ENCODE assay signal across 8 mouse cellular contexts in the genomic region with DNA sequence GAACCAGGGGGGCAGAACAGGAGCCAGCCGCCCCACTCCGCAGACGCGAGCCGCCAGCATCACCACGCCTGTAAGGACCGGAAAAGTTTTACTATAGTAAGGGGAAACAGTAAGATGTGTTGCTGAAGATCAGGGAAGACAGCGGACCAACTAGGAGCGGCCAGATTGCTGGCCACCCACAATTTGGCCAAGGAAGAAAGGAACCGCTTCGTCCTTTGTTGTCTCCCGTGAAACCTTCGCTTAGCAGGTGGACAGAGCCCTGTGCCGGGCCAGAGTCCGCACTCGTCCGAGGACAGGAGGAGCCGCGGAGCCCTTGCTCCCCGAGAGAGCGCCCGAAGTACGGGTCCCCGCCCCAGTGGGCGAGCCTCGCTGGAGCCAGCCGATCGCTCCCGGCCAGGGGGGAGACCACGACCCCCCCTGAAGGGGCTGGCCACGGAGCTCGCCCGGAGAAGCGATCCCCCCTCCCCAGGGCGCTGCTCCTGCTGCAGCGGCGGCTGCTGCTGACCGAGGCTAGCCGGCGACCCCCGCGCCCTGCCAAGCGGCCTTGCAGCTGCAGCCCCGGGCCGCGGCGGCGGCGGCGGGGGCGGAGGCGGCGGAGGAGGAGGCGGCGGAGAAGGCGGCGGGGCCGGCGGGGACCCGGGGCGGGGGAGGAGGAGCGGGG. TPM values are rescaled to one million over a fixed set of nuclear protein-coding genes. Genes with fewer than 3 reads are reported as not detected.
DNase-seq lines count a peak whose midpoint lies in the region; ATAC-seq and TF ChIP-seq lines count a peak whose summit lies in the region.

No protein-coding gene starts in this region.

- no peaks in the 10 kb centered on the region for H3K9me3 ChIP-seq in heart, embryonic 14.5 days (ENCODE audit: control insufficient read depth, low read length)
- no peaks in the 10 kb centered on the region for H3K9me3 ChIP-seq in forebrain, embryonic 10.5 days
- H3K9me3 ChIP-seq in kidney, embryonic 15.5 days (replicated peaks): no peaks in the 10 kb centered on the region
- H3K9me3 ChIP-seq in neural tube, embryonic 11.5 days (ENCODE audit: control insufficient read depth, low read length): no peaks in the 10 kb centered on the region

- CTCF ChIA-PET in Patski (lab: Charles Lee): no interaction called here

- H3K4me1 ChIP-seq in heart, embryonic 14.5 days (ENCODE audit: control insufficient read depth in 2 of 2, insufficient read depth in 2 of 2, low read length in 2 of 2): peaks cover 7 to 35% of the 10 kb centered on the region in 2 experiments; a peak in 3 of 4 replicates
- peaks cover 55% of the 10 kb centered on the region for H3K4me1 ChIP-seq in forebrain, embryonic 10.5 days
- peaks cover 52% of the 10 kb centered on the region for H3K4me1 ChIP-seq in kidney, embryonic 15.5 days
- H3K4me1 ChIP-seq in neural tube, embryonic 11.5 days (ENCODE audit: control insufficient read depth, insufficient read depth, low read length): peaks cover 3% of the 10 kb centered on the region; the same call in 1 of the 2 replicates

- peak overlapping the region; percentile 77 for H3K4me2 ChIP-seq in heart, embryonic 14.5 days (ENCODE audit: low read length)
- peak overlapping the region; percentile 62 for H3K4me2 ChIP-seq in kidney, embryonic 15.5 days
- H3K4me2 ChIP-seq in neural tube, embryonic 11.5 days (ENCODE audit: low read depth): peak overlapping the region; percentile 71

- intact Hi-C loops in heart, postnatal 25 days (cut with DNase I): no loop called here

- H3K36me3 ChIP-seq in heart, embryonic 14.5 days (ENCODE audit: control insufficient read depth, insufficient read depth, low read length): no peaks in the 10 kb centered on the region
- H3K36me3 ChIP-seq in forebrain, embryonic 10.5 days (replicated peaks): peaks cover 43% of the 10 kb centered on the region
- H3K36me3 ChIP-seq in kidney, embryonic 15.5 days: no peaks in the 10 kb centered on the region
- peaks cover 8% of the 10 kb centered on the region; the same call in 1 of the 2 replicates for H3K36me3 ChIP-seq in neural tube, embryonic 11.5 days (ENCODE audit: control insufficient read depth, insufficient read depth, low read length)

- in situ Hi-C loops in Patski (cut with MboI; ENCODE audit: low pct_unique_long_range_greater_than_20kb): loop anchor here (10.0 kb wide), 1 partner anchor 1422 kb away; no protein-coding TSS in a partner anchor

- no peak for DNase-seq in heart, postnatal 25 days (ENCODE audit: low spot score)
- no peak for DNase-seq in Patski (ENCODE audit: low read depth, low spot score)
- DNase-seq in forebrain, embryonic 10.5 days (ENCODE audit: extremely low spot score, low spot score): peak; percentile 62
- peak; percentile 67 for DNase-seq in neural tube, embryonic 11.5 days (ENCODE audit: low spot score)
- no peak for DNase-seq in adrenal gland, adult 8-10 months
- no peak for DNase-seq in lung, postnatal 10 days

- peak overlapping the region; percentile 46; the same call in 1 of the 2 replicates for H3K9ac ChIP-seq in heart, embryonic 14.5 days (ENCODE audit: low read length)
- H3K9ac ChIP-seq in kidney, embryonic 15.5 days: peak overlapping the region; percentile 63
- H3K9ac ChIP-seq in neural tube, embryonic 11.5 days (ENCODE audit: low read length): peak overlapping the region; percentile 98

- H3K27me3 ChIP-seq in heart, embryonic 14.5 days (ENCODE audit: control insufficient read depth, insufficient read depth, low read length): peaks cover 89% of the 10 kb centered on the region
- no peaks in the 10 kb centered on the region for H3K27me3 ChIP-seq in Patski
- peaks cover 89% of the 10 kb centered on the region for H3K27me3 ChIP-seq in forebrain, embryonic 10.5 days (ENCODE audit: poor library complexity, severe bottlenecking)
- H3K27me3 ChIP-seq in kidney, embryonic 15.5 days: peaks cover 96% of the 10 kb centered on the region
- peaks cover 19% of the 10 kb centered on the region; the same call in 1 of the 2 replicates for H3K27me3 ChIP-seq in neural tube, embryonic 11.5 days (ENCODE audit: control insufficient read depth, insufficient read depth, low read length)

- peak overlapping the region; percentile 38 to 51 for H3K4me3 ChIP-seq in heart, embryonic 14.5 days (ENCODE audit: control insufficient read depth in 1 of 2, insufficient read depth in 1 of 2, low read depth in 1 of 2, low read length in 2 of 2)
- peak overlapping the region; percentile 94 for H3K4me3 ChIP-seq in forebrain, embryonic 10.5 days
- H3K4me3 ChIP-seq in kidney, embryonic 15.5 days (replicated peaks): peak overlapping the region; percentile 57
- H3K4me3 ChIP-seq in neural tube, embryonic 11.5 days (ENCODE audit: low read depth, low read length): peak overlapping the region; percentile 95

- POLR2A ChIA-PET in Patski (lab: Charles Lee): interaction anchor here (0.7 to 5.7 kb wide), 3 partner anchors 16 to 58 kb away, joined by 3 to 87 read pairs (median 3); no protein-coding TSS in a partner anchor

- TF ChIP-seq CTCF in Patski (IDR thresholded peaks at IDR 0.05): no peak

- H3K27ac ChIP-seq in heart, embryonic 14.5 days (replicated peaks in 1 of 2; ENCODE audit: control insufficient read depth in 1 of 2, insufficient read depth in 1 of 2, low read depth in 2 of 2, low read length in 2 of 2): no peak overlapping the region
- peak overlapping the region; percentile 99 for H3K27ac ChIP-seq in forebrain, embryonic 10.5 days
- H3K27ac ChIP-seq in kidney, embryonic 15.5 days: peak overlapping the region; percentile 89
- peak overlapping the region; percentile 97 for H3K27ac ChIP-seq in neural tube, embryonic 11.5 days (ENCODE audit: low read depth, low read length)

- WGBS in heart, embryonic 14.5 days: under 1% methylated on average over 37 of the region's 62 CpGs
- WGBS in forebrain, embryonic 10.5 days: under 1% methylated on average over 35 of the region's 62 CpGs
- WGBS in kidney, embryonic 15.5 days: under 1% methylated on average over 34 of the region's 62 CpGs
- 0% methylated on average over 37 of the region's 62 CpGs for WGBS in neural tube, embryonic 11.5 days

- ATAC-seq in heart, embryonic 14.5 days (ENCODE audit: insufficient number of reproducible peaks, insufficient read depth, low FRiP score, low read depth): no peak
- ATAC-seq in Patski: peak; percentile 11
- no peak for ATAC-seq in kidney, embryonic 15.5 days (replicated peaks; ENCODE audit: low FRiP score)
- no peak for ATAC-seq in neural tube, embryonic 11.5 days (ENCODE audit: insufficient read depth, low FRiP score, low TSS enrichment)

RNA-seq across cellular contexts. Expression of a gene that starts 0.9 kb away (rescaled TPM):
- polyA plus RNA-seq in heart, embryonic 14.5 days (2014; fragmentation: Nextera tagmentation; extraction: Ambion mirVana): 0.03 TPM in 1 of 2 replicates, not detected in the other
- total RNA-seq in heart, postnatal 25 days (2021): under 1 TPM in 1 of 2 experiments, not detected in 1; 0.03 TPM
- polyA plus RNA-seq in Patski (2021): 36.5 TPM
- polyA plus RNA-seq in forebrain, embryonic 10.5 days (2016; fragmentation: Nextera tagmentation; extraction: Ambion mirVana): 13.4 and 14.4 TPM in 2 replicates
- polyA plus RNA-seq in kidney, embryonic 15.5 days (2015; fragmentation: Nextera tagmentation; extraction: Ambion mirVana): 8.9 and 9.2 TPM in 2 replicates
- polyA plus RNA-seq in neural tube, embryonic 11.5 days (2014; fragmentation: Nextera tagmentation; extraction: Ambion mirVana): 11.4 and 11.9 TPM in 2 replicates
- under 1 TPM; 0.03 to 0.11 (median 0.08) TPM for total RNA-seq in adrenal gland, adult 8-10 months (2022)

Comparison
In these comparisons a context has a peak if more than half of its experiments do, and no peak if none do; other contexts are left out.
1. H3K27ac ChIP-seq: peak in forebrain, embryonic 10.5 days (single experiment), kidney, embryonic 15.5 days (single experiment) and neural tube, embryonic 11.5 days (single experiment); none in heart, embryonic 14.5 days (0 of 2).
2. H3K4me3 ChIP-seq: peak in every context shown above with its lines; median percentile 95 in neural tube, embryonic 11.5 days; 94 in forebrain, embryonic 10.5 days; 57 in kidney, embryonic 15.5 days; 44 in heart, embryonic 14.5 days.
3. H3K9ac ChIP-seq: peak in every context shown above with its lines; median percentile 98 in neural tube, embryonic 11.5 days; 63 in kidney, embryonic 15.5 days; 46 in heart, embryonic 14.5 days.
4. DNase-seq: peak in forebrain, embryonic 10.5 days (single experiment) and neural tube, embryonic 11.5 days (single experiment); none in heart, postnatal 25 days (single experiment), Patski (single experiment), adrenal gland, adult 8-10 months (single experiment) and lung, postnatal 10 days (single experiment).
5. Peak in every context shown above with its lines, with median percentiles within 50 percentile points of each other: H3K4me2 ChIP-seq.